Mouse (Mus musculus): ENCODE measurements around the gene Dmgdh. TPM values are rescaled to one million over a fixed set of nuclear protein-coding genes. Genes with fewer than 3 reads are reported as not detected.

Dmgdh gene
- total and polyA plus RNA-seq, 3 experiments, result 0.20 to 0.27 TPM; not detected in 1

- in situ Hi-C loops (cut with MboI; ENCODE audit: low pct_ligation_motif_present, low pct_unique_long_range_greater_than_20kb, low sequenced_read_pairs) (loop anchor here (25.0 kb wide), 3 partner anchors 385 to 960 kb away; no protein-coding TSS in a partner anchor), dilution Hi-C loops (cut with MboI; ENCODE audit: extremely low pct_ligation_motif_present, extremely low pct_unique_long_range_greater_than_20kb, low sequenced_read_pairs) (no loop called here)
- no peak for DNase-seq (ENCODE audit: extremely low read depth)
- Histone ChIP-seq H3K9me3 (replicated peaks; ENCODE audit: low read length) (no peaks in the 10 kb centered on the region), H3K4me3 (replicated peaks in 1 of 3; ENCODE audit: low read depth in 2 of 3, low read length in 2 of 3, poor library complexity in 1 of 3) (no peak overlapping the region), H3K27me3 (replicated peaks) (no peaks in the 10 kb centered on the region), H3K9ac (ENCODE audit: insufficient read depth, low read depth) (no peak overlapping the region), H3K36me3 (replicated peaks in 1 of 2; ENCODE audit: control insufficient read depth in 1 of 2, insufficient read depth in 1 of 2, low read length in 1 of 2) (no peaks in the 10 kb centered on the region), H3K79me2 (replicated peaks; ENCODE audit: control insufficient read depth, extremely low read depth, insufficient read depth, poor library complexity, severe bottlenecking) (no peaks in the 10 kb centered on the region), H3K4me1 (ENCODE audit: control insufficient read depth in 1 of 2, insufficient read depth in 2 of 2) (peaks cover 5 to 19% of the 10 kb centered on the region in 2 experiments), H3K27ac (ENCODE audit: insufficient read depth, low read depth) (no peak overlapping the region), H3K4me2 (ENCODE audit: insufficient read depth, low read depth, poor library complexity, severe bottlenecking) (no peak overlapping the region)
- TF ChIP-seq MXI1 (IDR thresholded peaks at IDR 0.05; ENCODE audit: low read depth, low read length) (no peak), GABPA (IDR thresholded peaks at IDR 0.05; ENCODE audit: insufficient replicate concordance, low read depth, low read length) (no peak), JUN (IDR thresholded peaks at IDR 0.05; ENCODE audit: insufficient read depth, low read depth, low read length) (no peak), MAZ (IDR thresholded peaks at IDR 0.05; ENCODE audit: low read depth, low read length) (no peak), ZNF384 (IDR thresholded peaks at IDR 0.05; ENCODE audit: low read depth, low read length) (no peak), MAFK (IDR thresholded peaks at IDR 0.05; ENCODE audit: insufficient replicate concordance, low read length) (no peak), CHD2 (IDR thresholded peaks at IDR 0.05; ENCODE audit: low read length) (no peak), SIN3A (IDR thresholded peaks at IDR 0.05; ENCODE audit: low read length) (no peak), ZKSCAN1 (IDR thresholded peaks at IDR 0.05; ENCODE audit: borderline replicate concordance, low read depth, low read length) (no peak), MEF2A (IDR thresholded peaks at IDR 0.05; ENCODE audit: borderline replicate concordance, low read depth, low read length) (no peak), SMC3 (IDR thresholded peaks at IDR 0.05; ENCODE audit: low read depth, low read length) (no peak), IRF4 (IDR thresholded peaks at IDR 0.05; ENCODE audit: low read depth, low read length) (no peak), E2F4 (IDR thresholded peaks at IDR 0.05; ENCODE audit: insufficient replicate concordance, low read depth, low read length) (no peak), USF2 (conservative IDR thresholded peaks at IDR 0.05; ENCODE audit: low read depth, low read length) (no peak), HCFC1 (IDR thresholded peaks at IDR 0.05; ENCODE audit: low read depth, low read length) (no peak), POLR2A (IDR thresholded peaks at IDR 0.05; ENCODE audit: low read depth, low read length) (no peak), ELF1 (IDR thresholded peaks at IDR 0.05; ENCODE audit: low read depth, low read length) (no peak), EP300 (IDR thresholded peaks at IDR 0.05; ENCODE audit: low read length) (no peak), UBTF (IDR thresholded peaks at IDR 0.05; ENCODE audit: low read depth, low read length) (no peak)
Measured at GRCm38 (mm10) chr13:93721916-93722315, 47.7 kb downstream of the Dmgdh start.

DNA sequence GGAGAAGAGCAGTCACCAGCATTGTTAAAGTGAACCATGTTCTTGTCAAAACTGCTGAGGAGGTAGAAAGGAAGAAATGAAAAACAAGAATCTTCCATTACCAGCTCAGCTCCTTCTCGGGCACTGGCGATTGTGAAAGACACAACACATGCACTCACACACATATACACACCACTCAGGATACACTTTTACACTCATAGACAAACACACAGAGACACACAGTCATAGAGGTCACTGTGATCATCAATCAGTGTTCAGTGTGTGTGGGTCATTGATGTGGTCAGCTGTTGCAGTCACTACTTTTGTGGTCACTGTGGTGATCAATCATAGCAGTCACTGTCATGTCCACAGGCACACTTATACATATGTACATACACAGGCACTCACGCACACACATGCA, 49.2 kb downstream of the Dmgdh start:
- in situ Hi-C loops (cut with MboI; ENCODE audit: low pct_ligation_motif_present, low pct_unique_long_range_greater_than_20kb, low sequenced_read_pairs) (loop anchor here (25.0 kb wide), 3 partner anchors 386 to 961 kb away; no protein-coding TSS in a partner anchor), dilution Hi-C loops (cut with MboI; ENCODE audit: extremely low pct_ligation_motif_present, extremely low pct_unique_long_range_greater_than_20kb, low sequenced_read_pairs) (no loop called here)
- TF ChIP-seq ZC3H11A (IDR thresholded peaks at IDR 0.05; ENCODE audit: low read depth, low read length) (no peak), RCOR1 (conservative IDR thresholded peaks at IDR 0.05; ENCODE audit: low read depth, low read length) (no peak), ZNF384 (IDR thresholded peaks at IDR 0.05; ENCODE audit: low read depth, low read length) (no peak), NELFE (IDR thresholded peaks at IDR 0.05; ENCODE audit: low read depth, low read length) (no peak), MAFK (IDR thresholded peaks at IDR 0.05; ENCODE audit: insufficient replicate concordance, low read length) (no peak), CTCF (conservative IDR thresholded peaks at IDR 0.05 in 1 of 2, IDR thresholded peaks at IDR 0.05 in 1 of 2; ENCODE audit: low read depth in 2 of 2, low read length in 2 of 2) (no peak), MEF2A (IDR thresholded peaks at IDR 0.05; ENCODE audit: borderline replicate concordance, low read depth, low read length) (no peak), MAZ (IDR thresholded peaks at IDR 0.05; ENCODE audit: low read depth, low read length) (no peak), SMC3 (IDR thresholded peaks at IDR 0.05; ENCODE audit: low read depth, low read length) (no peak), TBP (conservative IDR thresholded peaks at IDR 0.05; ENCODE audit: low read depth, low read length) (no peak), RAD21 (IDR thresholded peaks at IDR 0.05; ENCODE audit: low read depth, low read length) (no peak)

More for the DNA sequence above, 49.2 kb downstream of the Dmgdh start:
- H3K36me3 ChIP-seq (replicated peaks in 1 of 2; ENCODE audit: control insufficient read depth in 1 of 2, insufficient read depth in 1 of 2, low read length in 1 of 2), result no peaks in the 10 kb centered on the region
- DNase-seq (ENCODE audit: extremely low read depth), result no peak
- H3K4me2 ChIP-seq (ENCODE audit: insufficient read depth, low read depth, poor library complexity, severe bottlenecking), result no peak overlapping the region
- no peak overlapping the region for H3K9ac ChIP-seq (ENCODE audit: insufficient read depth, low read depth)
- no peak overlapping the region for H3K27ac ChIP-seq (ENCODE audit: insufficient read depth, low read depth)
- no peak overlapping the region for H3K4me3 ChIP-seq (replicated peaks in 1 of 3; ENCODE audit: low read depth in 2 of 3, low read length in 2 of 3, poor library complexity in 1 of 3)
- H3K4me1 ChIP-seq (ENCODE audit: control insufficient read depth in 1 of 2, insufficient read depth in 2 of 2), result peaks cover 5 to 12% of the 10 kb centered on the region in 2 experiments
- no peaks in the 10 kb centered on the region for H3K79me2 ChIP-seq (replicated peaks; ENCODE audit: control insufficient read depth, extremely low read depth, insufficient read depth, poor library complexity, severe bottlenecking)
- no peaks in the 10 kb centered on the region for H3K27me3 ChIP-seq (replicated peaks)
- H3K9me3 ChIP-seq (replicated peaks; ENCODE audit: low read length), result no peaks in the 10 kb centered on the region

Data from CH12.LX (cell line).